Mouse (Mus musculus) spleen, adult 18-20 months (tissue): ENCODE data around the gene Lcn8.
"Not testable (repeated sequence)": the region's sequence is repeated elsewhere in the genome, so short reads cannot be mapped to it uniquely, and the experiment has no call there.

Source experiments
- DNase-seq, 2 experiments: peaks; one replicate each; pipeline ENCODE4 v3.0.0; 2022; ENCODE audit warnings: mixed read lengths in 2 of 2

Lcn8 gene

DNA sequence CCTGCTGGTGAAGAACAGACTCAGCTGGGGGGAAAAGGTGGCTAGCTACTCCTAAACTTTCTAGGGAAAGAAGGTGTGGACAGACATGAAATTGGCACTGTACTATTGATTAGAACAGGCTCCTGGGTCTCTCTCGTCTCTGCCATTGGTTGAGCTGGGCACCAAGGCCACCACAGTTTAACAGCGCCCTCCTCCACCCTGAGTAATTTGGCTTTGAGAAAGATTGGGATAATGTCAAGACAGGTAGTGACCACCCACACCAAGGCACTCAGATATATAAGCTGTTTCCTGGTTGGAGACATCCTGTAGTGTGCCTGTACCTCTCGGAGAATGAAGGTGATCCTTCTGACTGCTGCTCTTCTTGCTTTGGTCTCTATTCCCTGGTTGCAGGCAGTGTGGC, 23.6 kb downstream of the Lcn8 start, which contains the start of gene Lcn6:
TSS of gene Lcn6 (plus strand) at position 301 of the 400 bp plus-strand sequence.
- no peak for DNase-seq

DNA sequence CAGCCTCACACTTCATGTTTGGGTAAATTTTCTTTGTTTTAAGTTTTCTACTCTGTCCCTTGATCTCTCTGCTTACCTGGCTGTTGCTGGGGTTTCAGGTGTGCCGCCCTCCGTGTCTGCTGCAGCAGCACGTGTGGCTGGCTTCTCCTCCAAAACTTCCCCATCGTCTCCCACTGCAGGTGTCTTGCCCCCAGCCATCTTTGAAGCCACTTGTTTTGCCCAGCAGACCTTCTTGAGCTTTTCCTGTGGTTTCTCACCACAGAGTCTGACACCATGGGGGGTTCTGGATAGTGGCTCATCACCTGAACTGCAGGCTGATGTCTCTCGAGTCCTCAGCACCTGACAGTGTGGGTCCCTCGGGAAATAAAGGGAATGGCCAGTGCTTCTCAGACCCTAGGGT, 26.6 kb downstream of the Lcn8 start:
- DNase-seq: no peak

GRCm38 (mm10) chr2:25682426-25682825, 29.5 kb downstream of the Lcn8 start, which contains the start of gene Lcn10:
Lcn10 (plus strand) TSS chr2:25682726.
- DNase-seq: no peak

DNA sequence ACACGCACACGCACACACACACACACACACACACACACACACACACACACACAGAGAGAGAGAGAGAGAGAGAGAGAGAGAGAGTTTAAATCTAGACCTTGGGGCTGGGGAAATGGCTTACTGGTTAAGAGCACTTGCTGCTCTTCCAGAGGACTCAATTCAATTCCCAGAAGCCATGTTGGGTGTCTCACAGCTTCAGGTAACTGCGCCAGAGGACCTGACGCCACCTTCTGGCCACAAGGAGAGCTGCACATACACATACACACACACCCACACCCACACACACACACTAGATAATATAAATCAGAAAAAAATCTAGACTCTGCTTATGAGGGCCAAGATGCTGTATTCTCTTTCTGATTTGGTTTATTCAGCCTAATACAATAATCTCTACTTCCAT, 34.0 kb downstream of the Lcn8 start:
- DNase-seq: no peak

- DNase-seq: peak in 1 of 2 experiments; percentile 70
Measured at GRCm38 (mm10) chr2:25694605-25695004, 41.7 kb downstream of the Lcn8 start.

- no peak for DNase-seq
Measured at GRCm38 (mm10) chr2:25696951-25697350, 44.0 kb downstream of the Lcn8 start.

DNA sequence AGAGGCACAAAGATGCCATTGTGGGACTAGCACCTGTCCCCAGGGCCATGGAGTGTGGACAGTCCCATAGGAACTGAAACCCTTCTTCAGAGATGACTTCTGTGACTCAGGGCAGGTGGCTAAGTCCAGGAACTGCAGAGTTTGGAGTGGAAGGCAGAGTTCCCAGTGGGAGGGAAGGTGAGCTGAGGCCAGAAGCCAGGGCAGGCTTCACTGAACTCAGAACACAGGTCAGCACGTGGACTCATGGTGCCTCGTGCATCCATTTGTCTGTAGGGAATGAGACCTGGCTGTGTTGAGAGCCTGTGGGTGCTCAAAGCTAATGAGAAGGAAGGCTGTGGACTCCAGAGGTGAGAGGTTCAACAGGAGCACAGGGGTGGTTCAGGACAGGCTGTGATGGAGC, 45.8 kb downstream of the Lcn8 start:
- DNase-seq: no peak

DNA sequence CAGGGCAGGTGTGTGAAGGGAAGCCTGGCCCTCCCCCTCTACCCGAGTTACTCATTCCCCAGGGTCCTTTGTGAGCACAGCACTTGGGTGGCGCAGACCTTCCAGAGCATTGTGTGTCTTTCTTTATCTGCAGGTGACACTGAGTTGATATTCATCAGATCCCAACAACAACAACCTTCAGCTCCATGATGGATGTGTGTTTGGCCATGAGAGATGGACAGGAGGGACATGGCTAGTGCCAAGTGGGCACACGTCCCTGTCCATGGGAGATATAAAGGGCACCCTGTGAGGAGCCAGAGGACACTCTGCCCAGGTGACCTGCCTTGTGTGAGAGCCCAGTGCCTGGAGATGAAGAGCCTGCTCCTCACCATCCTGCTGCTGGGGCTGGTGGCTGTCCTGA, 46.8 kb downstream of the Lcn8 start, which contains the start of gene Obp2a:
TSS of gene Obp2a (plus strand) at position 301 of the 400 bp plus-strand sequence.
- not testable (repeated sequence) for DNase-seq

GRCm38 (mm10) chr2:25701001-25701400, 48.1 kb downstream of the Lcn8 start:
- DNase-seq: no peak

DNA sequence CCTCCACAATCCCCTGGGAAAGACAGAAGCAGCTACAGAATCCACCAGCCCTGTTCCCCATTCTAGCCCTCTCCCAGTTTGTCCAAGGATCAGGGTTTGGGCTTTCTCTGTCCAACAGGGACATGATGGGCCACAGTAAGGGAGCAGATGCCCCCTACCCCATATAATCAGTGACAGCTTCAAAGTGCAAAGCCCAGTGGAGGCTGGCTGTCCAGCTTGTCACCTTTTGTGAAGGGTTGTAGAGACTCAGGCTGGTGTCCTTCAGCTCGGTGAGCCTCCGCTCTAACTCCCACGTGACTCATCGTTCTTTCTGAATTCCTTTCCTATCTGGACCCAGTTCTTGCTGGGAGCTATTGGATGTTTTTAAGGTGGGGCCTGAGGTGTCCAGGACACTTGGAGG, 50.8 kb downstream of the Lcn8 start:
- DNase-seq: no peak
